Mouse (Mus musculus): ENCODE measurements around the gene Gm11042. TPM values are rescaled to one million over a fixed set of nuclear protein-coding genes. Genes with fewer than 3 reads are reported as not detected.
A peak's percentile ranks its signal among the peaks of the same experiment; 100 is the strongest.

Gene Gm11042
- polyA plus RNA-seq, 1 experiment from 2014 or later, result not detected

DNA sequence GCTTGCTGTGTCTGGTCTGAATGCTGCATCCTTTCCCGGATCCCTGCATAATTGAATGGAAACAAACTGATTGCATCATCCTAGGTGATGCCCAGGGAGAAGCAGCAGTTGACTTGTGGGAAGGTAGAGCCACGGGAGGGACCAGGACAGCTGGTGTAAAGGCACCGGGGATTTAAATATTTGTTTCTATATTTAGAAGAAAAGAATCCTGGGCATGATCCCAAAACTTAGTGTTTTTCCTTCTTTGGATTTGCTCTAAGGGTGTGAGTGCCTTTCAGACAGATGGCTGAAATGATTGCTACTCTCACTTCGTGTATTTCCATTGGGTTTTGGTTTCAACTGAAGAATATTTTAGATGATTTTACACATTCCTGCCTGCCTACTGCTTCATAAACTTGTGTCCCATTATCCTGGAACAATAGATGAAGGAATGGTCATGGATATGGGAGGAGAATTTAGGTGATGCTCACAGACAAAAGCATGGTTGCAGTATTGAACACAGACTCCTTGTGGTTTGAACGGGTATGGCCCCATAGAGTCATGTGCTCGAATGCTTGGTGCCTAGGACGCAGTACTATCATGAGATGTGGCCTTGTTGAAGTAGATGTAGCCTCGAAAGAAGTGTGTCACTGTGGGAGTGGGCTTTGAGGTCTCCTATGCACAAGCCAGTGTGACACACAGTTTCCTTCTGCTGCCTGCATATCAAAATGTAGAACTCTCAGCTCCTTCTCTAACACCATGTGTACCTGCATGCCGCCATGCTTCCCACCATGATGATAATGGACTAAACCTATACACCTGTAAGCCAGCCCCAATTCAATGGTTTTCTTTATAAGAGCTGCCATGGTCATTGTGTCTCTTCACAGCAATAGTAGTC, 12.5 kb downstream of the Gm11042 start:
- WGBS, result 78% methylated on average over 9 of the region's 9 CpGs
- Histone ChIP-seq H3K4me2 (no peak overlapping the region), H3K27me3 (ENCODE audit: control insufficient read depth, insufficient read depth, low read length) (no peaks in the 10 kb centered on the region), H3K27ac (ENCODE audit: low read depth, low read length) (no peak overlapping the region), H3K4me1 (ENCODE audit: control insufficient read depth, insufficient read depth, low read length) (no peaks in the 10 kb centered on the region), H3K9me3 (ENCODE audit: control insufficient read depth, low read length) (no peaks in the 10 kb centered on the region), H3K4me3 (ENCODE audit: low read depth, low read length) (no peak overlapping the region), H3K9ac (ENCODE audit: low read length) (no peak overlapping the region), H3K36me3 (ENCODE audit: control insufficient read depth, insufficient read depth, low read length) (no peaks in the 10 kb centered on the region)
- no peak for ATAC-seq (ENCODE audit: low FRiP score)
- DNase-seq (ENCODE audit: low spot score, missing footprints), result no peak

GRCm38 (mm10) chr12:74301559-74301958, 14.6 kb downstream of the Gm11042 start:
- no peak overlapping the region for H3K4me3 ChIP-seq (ENCODE audit: low read depth, low read length)
- no peak for DNase-seq (ENCODE audit: low spot score, missing footprints)
- H3K27ac ChIP-seq (ENCODE audit: low read depth, low read length), result no peak overlapping the region
- no peak for ATAC-seq (ENCODE audit: low FRiP score)
- H3K4me2 ChIP-seq, result no peak overlapping the region
- no peaks in the 10 kb centered on the region for H3K36me3 ChIP-seq (ENCODE audit: control insufficient read depth, insufficient read depth, low read length)
- H3K9ac ChIP-seq (ENCODE audit: low read length), result no peak overlapping the region
- no peaks in the 10 kb centered on the region for H3K4me1 ChIP-seq (ENCODE audit: control insufficient read depth, insufficient read depth, low read length)
- 95% methylated on average over 6 of the region's 6 CpGs for WGBS
- no peaks in the 10 kb centered on the region for H3K27me3 ChIP-seq (ENCODE audit: control insufficient read depth, insufficient read depth, low read length)
- H3K9me3 ChIP-seq (ENCODE audit: control insufficient read depth, low read length), result no peaks in the 10 kb centered on the region

GRCm38 (mm10) chr12:74296374-74296773, 19.8 kb downstream of the Gm11042 start:
- no peaks in the 10 kb centered on the region for H3K9me3 ChIP-seq (ENCODE audit: control insufficient read depth, low read length)
- no peak overlapping the region for H3K9ac ChIP-seq (ENCODE audit: low read length)
- DNase-seq (ENCODE audit: low spot score, missing footprints) (no peak), ATAC-seq (ENCODE audit: low FRiP score) (no peak)
- no peak overlapping the region for H3K4me2 ChIP-seq
- H3K36me3 ChIP-seq (ENCODE audit: control insufficient read depth, insufficient read depth, low read length), result no peaks in the 10 kb centered on the region
- 57% methylated on average over 5 of the region's 5 CpGs for WGBS
- no peak overlapping the region for H3K4me3 ChIP-seq (ENCODE audit: low read depth, low read length)
- H3K27me3 ChIP-seq (ENCODE audit: control insufficient read depth, insufficient read depth, low read length), result no peaks in the 10 kb centered on the region
- H3K4me1 ChIP-seq (ENCODE audit: control insufficient read depth, insufficient read depth, low read length), result no peaks in the 10 kb centered on the region
- no peak overlapping the region for H3K27ac ChIP-seq (ENCODE audit: low read depth, low read length)

- H3K27ac ChIP-seq (ENCODE audit: low read depth, low read length), result no peak overlapping the region
- H3K27me3 ChIP-seq (ENCODE audit: control insufficient read depth, insufficient read depth, low read length), result no peaks in the 10 kb centered on the region
- H3K9ac ChIP-seq (ENCODE audit: low read length), result no peak overlapping the region
- no peaks in the 10 kb centered on the region for H3K9me3 ChIP-seq (ENCODE audit: control insufficient read depth, low read length)
- 11% methylated on average over 4 of the region's 4 CpGs for WGBS
- DNase-seq (ENCODE audit: low spot score, missing footprints) (peak; percentile 96), ATAC-seq (ENCODE audit: low FRiP score) (no peak)
- H3K4me3 ChIP-seq (ENCODE audit: low read depth, low read length), result no peak overlapping the region
- H3K4me2 ChIP-seq, result no peak overlapping the region
- H3K4me1 ChIP-seq (ENCODE audit: control insufficient read depth, insufficient read depth, low read length), result 0 out of 2 replicates have a peak, but pooled peaks cover 3% of the 10 kb centered on the region
- H3K36me3 ChIP-seq (ENCODE audit: control insufficient read depth, insufficient read depth, low read length), result no peaks in the 10 kb centered on the region
Observed at GRCm38 (mm10) chr12:74293624-74294023, 22.6 kb downstream of the Gm11042 start.

DNA sequence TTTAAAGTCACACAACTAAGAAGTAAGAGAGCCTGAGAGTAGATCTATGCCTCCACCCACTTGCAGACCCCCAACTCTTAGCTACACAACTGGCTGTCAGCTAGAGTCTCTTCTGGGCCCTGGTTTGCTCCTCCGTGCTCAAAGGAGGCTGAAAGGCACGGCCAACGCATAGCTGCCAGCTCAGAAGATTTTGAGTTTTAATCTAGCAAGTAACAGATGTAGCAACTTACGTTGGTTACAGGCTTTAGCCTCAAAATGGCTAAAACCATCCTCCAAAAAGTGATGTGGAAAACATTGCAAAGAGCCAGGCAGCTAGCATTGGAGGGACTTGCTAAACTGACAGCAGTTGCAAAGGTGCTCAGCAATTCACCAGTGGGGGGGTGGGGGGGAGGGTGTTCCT, 25.2 kb downstream of the Gm11042 start:
- no peak for DNase-seq (ENCODE audit: low spot score, missing footprints)
- Histone ChIP-seq H3K4me2 (no peak overlapping the region), H3K4me3 (ENCODE audit: low read depth, low read length) (no peak overlapping the region), H3K9me3 (ENCODE audit: control insufficient read depth, low read length) (no peaks in the 10 kb centered on the region), H3K27ac (ENCODE audit: low read depth, low read length) (no peak overlapping the region), H3K9ac (ENCODE audit: low read length) (no peak overlapping the region), H3K4me1 (ENCODE audit: control insufficient read depth, insufficient read depth, low read length) (0 out of 2 replicates have a peak, but pooled peaks cover 3% of the 10 kb centered on the region), H3K27me3 (ENCODE audit: control insufficient read depth, insufficient read depth, low read length) (peaks cover under 1% of the 10 kb centered on the region; the same call in 1 of the 2 replicates), H3K36me3 (ENCODE audit: control insufficient read depth, insufficient read depth, low read length) (no peaks in the 10 kb centered on the region)
- ATAC-seq (ENCODE audit: low FRiP score), result no peak
- 84% methylated on average over 4 of the region's 4 CpGs for WGBS

DNA sequence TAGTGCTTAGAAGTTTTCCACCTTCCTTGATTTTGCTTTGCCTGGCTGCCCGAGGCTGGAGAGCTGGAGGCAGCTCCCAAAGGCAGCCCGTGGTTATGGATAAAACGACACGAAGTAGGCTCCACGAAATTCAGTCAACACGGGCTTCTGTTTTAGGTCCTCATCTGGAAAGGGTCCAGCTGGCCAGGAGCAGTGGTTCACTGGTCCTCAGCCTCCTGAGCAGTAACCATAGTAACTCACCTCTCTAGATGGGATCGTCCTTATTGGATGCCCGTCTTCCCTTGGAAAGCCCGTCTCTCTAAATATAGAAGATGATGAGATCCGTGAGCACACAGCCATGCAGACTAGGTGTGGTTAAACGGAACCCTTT, 31.5 kb downstream of the Gm11042 start:
- no peaks in the 10 kb centered on the region for H3K9me3 ChIP-seq (ENCODE audit: control insufficient read depth, low read length)
- H3K4me1 ChIP-seq (ENCODE audit: control insufficient read depth, insufficient read depth, low read length), result peaks cover 7% of the 10 kb centered on the region
- peak overlapping the region; percentile 7 for H3K9ac ChIP-seq (ENCODE audit: low read length)
- 4% methylated on average over 11 of the region's 11 CpGs for WGBS
- peak overlapping the region; percentile 56 for H3K4me2 ChIP-seq
- DNase-seq (ENCODE audit: low spot score, missing footprints) (peak; percentile 89), ATAC-seq (ENCODE audit: low FRiP score) (peak; percentile 20)
- peaks cover 16% of the 10 kb centered on the region for H3K27me3 ChIP-seq (ENCODE audit: control insufficient read depth, insufficient read depth, low read length)
- H3K27ac ChIP-seq (ENCODE audit: low read depth, low read length), result no peak overlapping the region
- peak overlapping the region; percentile 30 for H3K4me3 ChIP-seq (ENCODE audit: low read depth, low read length)
- no peaks in the 10 kb centered on the region for H3K36me3 ChIP-seq (ENCODE audit: control insufficient read depth, insufficient read depth, low read length)

GRCm38 (mm10) chr12:74284020-74284684, 32.0 kb downstream of the Gm11042 start:
- H3K36me3 ChIP-seq (ENCODE audit: control insufficient read depth, insufficient read depth, low read length), result no peaks in the 10 kb centered on the region
- peaks cover 16% of the 10 kb centered on the region for H3K27me3 ChIP-seq (ENCODE audit: control insufficient read depth, insufficient read depth, low read length)
- DNase-seq (ENCODE audit: low spot score, missing footprints), result peak; percentile 99
- H3K4me2 ChIP-seq, result peak overlapping the region; percentile 56
- peak; percentile 98 for ATAC-seq (ENCODE audit: low FRiP score)
- WGBS, result 1% methylated on average over 49 of the region's 49 CpGs
- no peaks in the 10 kb centered on the region for H3K9me3 ChIP-seq (ENCODE audit: control insufficient read depth, low read length)
- H3K4me3 ChIP-seq (ENCODE audit: low read depth, low read length), result peak overlapping the region; percentile 30
- peak overlapping the region; percentile 42 for H3K9ac ChIP-seq (ENCODE audit: low read length)
- no peak overlapping the region for H3K27ac ChIP-seq (ENCODE audit: low read depth, low read length)
- peaks cover 5% of the 10 kb centered on the region for H3K4me1 ChIP-seq (ENCODE audit: control insufficient read depth, insufficient read depth, low read length)

DNA sequence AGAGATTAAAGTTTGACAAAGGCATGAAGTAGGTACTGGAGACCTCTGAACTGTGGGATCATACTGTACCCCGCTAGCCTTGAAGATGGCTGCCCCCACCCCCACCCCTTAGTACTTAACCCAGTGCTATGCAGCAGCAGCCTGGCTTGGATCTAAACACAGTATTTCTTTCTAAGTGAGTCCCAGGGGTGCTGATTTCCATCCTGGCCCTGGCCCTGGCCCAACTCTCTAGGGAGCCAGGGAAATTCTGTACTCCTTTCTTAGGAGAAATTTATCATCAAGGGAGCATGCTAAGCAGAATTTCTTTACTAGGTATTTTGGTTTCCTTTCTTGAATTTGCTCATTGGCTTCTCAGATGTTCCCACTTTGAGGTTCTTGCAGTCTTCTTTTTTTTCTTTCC, 33.3 kb downstream of the Gm11042 start:
- H3K27me3 ChIP-seq (ENCODE audit: control insufficient read depth, insufficient read depth, low read length), result peaks cover 16% of the 10 kb centered on the region
- no peak overlapping the region for H3K4me2 ChIP-seq
- no peak overlapping the region for H3K27ac ChIP-seq (ENCODE audit: low read depth, low read length)
- ATAC-seq (ENCODE audit: low FRiP score), result no peak
- no peaks in the 10 kb centered on the region for H3K9me3 ChIP-seq (ENCODE audit: control insufficient read depth, low read length)
- no peaks in the 10 kb centered on the region for H3K36me3 ChIP-seq (ENCODE audit: control insufficient read depth, insufficient read depth, low read length)
- H3K4me3 ChIP-seq (ENCODE audit: low read depth, low read length), result no peak overlapping the region
- H3K9ac ChIP-seq (ENCODE audit: low read length), result no peak overlapping the region
- no peak for DNase-seq (ENCODE audit: low spot score, missing footprints)
- 81% methylated on average over 1 of the region's 1 CpGs for WGBS
- H3K4me1 ChIP-seq (ENCODE audit: control insufficient read depth, insufficient read depth, low read length), result peaks cover 5% of the 10 kb centered on the region

DNA sequence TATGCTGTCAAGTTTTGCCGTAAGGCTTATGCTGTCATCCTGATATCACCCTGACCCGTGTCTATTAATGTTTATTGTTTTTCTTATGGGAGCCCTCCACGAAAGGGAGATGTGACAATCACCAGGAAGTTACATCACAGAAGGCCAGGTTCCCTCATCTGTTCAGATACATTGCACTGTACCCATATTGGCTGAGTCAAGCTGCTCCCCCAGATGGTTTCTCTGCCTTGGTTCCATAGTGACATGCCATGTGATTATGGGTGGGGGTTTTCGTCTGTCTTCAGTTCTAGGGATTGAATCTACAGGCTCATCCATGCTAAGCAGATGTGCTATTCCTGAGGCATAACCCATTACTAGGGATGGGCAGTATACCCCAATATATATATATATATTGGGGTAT, 34.8 kb downstream of the Gm11042 start:
- DNase-seq (ENCODE audit: low spot score, missing footprints) (no peak), ATAC-seq (ENCODE audit: low FRiP score) (no peak)
- no peak overlapping the region for H3K9ac ChIP-seq (ENCODE audit: low read length)
- WGBS, result 84% methylated on average over 4 of the region's 4 CpGs
- H3K4me3 ChIP-seq (ENCODE audit: low read depth, low read length), result no peak overlapping the region
- H3K36me3 ChIP-seq (ENCODE audit: control insufficient read depth, insufficient read depth, low read length), result no peaks in the 10 kb centered on the region
- peaks cover 16% of the 10 kb centered on the region for H3K27me3 ChIP-seq (ENCODE audit: control insufficient read depth, insufficient read depth, low read length)
- no peak overlapping the region for H3K27ac ChIP-seq (ENCODE audit: low read depth, low read length)
- H3K4me2 ChIP-seq, result no peak overlapping the region
- H3K9me3 ChIP-seq (ENCODE audit: control insufficient read depth, low read length), result no peaks in the 10 kb centered on the region
- H3K4me1 ChIP-seq (ENCODE audit: control insufficient read depth, insufficient read depth, low read length), result peaks cover 5% of the 10 kb centered on the region
